Mouse (Mus musculus) lung, embryonic 15.5 days (tissue): ENCODE data around the gene Ablim1. TPM values are rescaled to one million over a fixed set of nuclear protein-coding genes. Genes with fewer than 3 reads are reported as not detected.
A peak's percentile ranks its signal among the peaks of the same experiment; 100 is the strongest.

Source experiments
- ATAC-seq: fragments of 200-750 bp; cut with Nextera tagmentation; 2 replicates; pipeline ENCODE4 v1.8.0; 2017; ENCODE audit warnings: moderate number of reproducible peaks, borderline replicate concordance; ENCODE audit not compliant: low FRiP score, low TSS enrichment; ENCODE audit errors: extremely low read depth
- H3K27ac ChIP-seq: fragments of 300-500 bp; sonication (generic); 2 replicates; pipeline ENCODE4 v1.5.1; 2015; ENCODE audit warnings: moderate library complexity, mild to moderate bottlenecking, inconsistent platforms
- H3K27me3 ChIP-seq: fragments of 300-500 bp; sonication (generic); 2 replicates; pipeline ENCODE4 v1.6.1; 2015; ENCODE audit warnings: inconsistent platforms
- H3K36me3 ChIP-seq: fragments of 300-500 bp; sonication (generic); 2 replicates; pipeline ENCODE4 v1.6.1; 2015; ENCODE audit warnings: inconsistent platforms
- H3K4me1 ChIP-seq: fragments of 300-500 bp; sonication (generic); 2 replicates; pipeline ENCODE4 v1.6.1; 2015; ENCODE audit warnings: inconsistent platforms
- H3K4me2 ChIP-seq: fragments of 300-500 bp; sonication (generic); 2 replicates; pipeline ENCODE4 v1.6.1; 2015; ENCODE audit warnings: inconsistent platforms, mild to moderate bottlenecking, moderate library complexity
- H3K4me3 ChIP-seq: fragments of 300-500 bp; sonication (generic); 2 replicates; pipeline ENCODE4 v1.5.1; 2015; ENCODE audit warnings: mild to moderate bottlenecking, inconsistent platforms
- H3K9ac ChIP-seq: fragments of 300-500 bp; sonication (generic); 2 replicates; pipeline ENCODE4 v1.6.1; 2015; ENCODE audit warnings: inconsistent platforms
- H3K9me3 ChIP-seq: fragments of 300-500 bp; sonication (generic); 2 replicates; pipeline ENCODE4 v1.6.1; 2016; ENCODE audit warnings: inconsistent platforms
- WGBS: fragments of 180-500 bp; shearing (Covaris S2); methylation state at CpG from one replicate; pipeline ENCODE4 v1.1.7; 2015; 5-methylcytosine and 5-hydroxymethylcytosine counted together
- polyA plus RNA-seq: library from polyadenylated mRNA; unstranded; fragments of >200 nt; fragmentation: Nextera tagmentation; extraction: Ambion mirVana; gene quantifications from 2 replicates; pipeline ENCODE4 v1.2.1, GENCODE M21; 2015

Ablim1 gene
- polyA plus RNA-seq, result 39.3 and 48.2 TPM in 2 replicates

GRCm38 (mm10) chr19:57314346-57315012 is at the start of gene Ablim1:
TSS of gene Ablim1 (minus strand) at chr19:57314919.
- Histone ChIP-seq H3K9ac (peak within 1 kb of the TSS; percentile 55), H3K27ac (no peak within 1 kb of the TSS), H3K36me3 (no peaks in the 10 kb centered on the region), H3K9me3 (no peaks in the 10 kb centered on the region), H3K4me1 (peaks cover 12% of the 10 kb centered on the region; the same call in 1 of the 2 replicates), H3K4me2 (peak within 1 kb of the TSS; percentile 92), H3K4me3 (peak within 1 kb of the TSS; percentile 53), H3K27me3 (peaks cover 40% of the 10 kb centered on the region)
- WGBS, result 1% methylated on average over 52 of the region's 52 CpGs
- ATAC-seq, result peak; percentile 70

GRCm38 (mm10) chr19:57363538-57363937 is 48.8 kb upstream of the Ablim1 start:
- no peak overlapping the region for H3K4me3 ChIP-seq
- no peak overlapping the region for H3K27ac ChIP-seq
- no peaks in the 10 kb centered on the region for H3K9me3 ChIP-seq
- H3K4me2 ChIP-seq, result peak overlapping the region; percentile 68
- 0 out of 2 replicates have a peak overlapping the region, but pooled peaks have one; percentile 10 for H3K9ac ChIP-seq
- no peaks in the 10 kb centered on the region for H3K27me3 ChIP-seq
- no peaks in the 10 kb centered on the region for H3K36me3 ChIP-seq
- H3K4me1 ChIP-seq, result peaks cover 71% of the 10 kb centered on the region
- WGBS, result 78% methylated on average over 7 of the region's 7 CpGs
- no peak for ATAC-seq

GRCm38 (mm10) chr19:57363076-57363475 is 48.4 kb upstream of the Ablim1 start:
- WGBS, result 17% methylated on average over 7 of the region's 7 CpGs
- Histone ChIP-seq H3K36me3 (no peaks in the 10 kb centered on the region), H3K4me2 (peak overlapping the region; percentile 68), H3K9ac (0 out of 2 replicates have a peak overlapping the region, but pooled peaks have one; percentile 10), H3K4me3 (peak overlapping the region; percentile 70), H3K4me1 (peaks cover 75% of the 10 kb centered on the region), H3K27me3 (no peaks in the 10 kb centered on the region), H3K9me3 (no peaks in the 10 kb centered on the region), H3K27ac (0 out of 2 replicates have a peak overlapping the region, but pooled peaks have one; percentile 24)
- no peak for ATAC-seq

- H3K4me3 ChIP-seq, result peak overlapping the region; percentile 70
- H3K4me2 ChIP-seq, result peak overlapping the region; percentile 68
- H3K27ac ChIP-seq, result 0 out of 2 replicates have a peak overlapping the region, but pooled peaks have one; percentile 24
- peaks cover 75% of the 10 kb centered on the region for H3K4me1 ChIP-seq
- 33% methylated on average over 5 of the region's 5 CpGs for WGBS
- H3K27me3 ChIP-seq, result no peaks in the 10 kb centered on the region
- no peak for ATAC-seq
- H3K36me3 ChIP-seq, result no peaks in the 10 kb centered on the region
- no peaks in the 10 kb centered on the region for H3K9me3 ChIP-seq
- H3K9ac ChIP-seq, result 0 out of 2 replicates have a peak overlapping the region, but pooled peaks have one; percentile 10
These were observed 47.9 kb upstream of the Ablim1 start for GRCm38 (mm10) chr19:57362586-57362985.

GRCm38 (mm10) chr19:57361939-57362307 is 47.2 kb upstream of the Ablim1 start:
- 7% methylated on average over 3 of the region's 3 CpGs for WGBS
- no peaks in the 10 kb centered on the region for H3K9me3 ChIP-seq
- ATAC-seq, result no peak
- no peaks in the 10 kb centered on the region for H3K36me3 ChIP-seq
- H3K4me3 ChIP-seq, result peak overlapping the region; percentile 70
- H3K4me2 ChIP-seq, result peak overlapping the region; percentile 68
- H3K27me3 ChIP-seq, result no peaks in the 10 kb centered on the region
- peaks cover 68% of the 10 kb centered on the region for H3K4me1 ChIP-seq
- H3K9ac ChIP-seq, result peak overlapping the region; percentile 97
- peak overlapping the region; percentile 97 for H3K27ac ChIP-seq

- peak overlapping the region; percentile 68 for H3K4me2 ChIP-seq
- peak overlapping the region; percentile 97 for H3K27ac ChIP-seq
- peaks cover 64% of the 10 kb centered on the region for H3K4me1 ChIP-seq
- H3K9me3 ChIP-seq, result no peaks in the 10 kb centered on the region
- ATAC-seq, result peak; percentile 60
- peak overlapping the region; percentile 70 for H3K4me3 ChIP-seq
- H3K27me3 ChIP-seq, result no peaks in the 10 kb centered on the region
- under 1% methylated on average over 67 of the region's 78 CpGs for WGBS
- H3K36me3 ChIP-seq, result no peaks in the 10 kb centered on the region
- H3K9ac ChIP-seq, result peak overlapping the region; percentile 97
These were observed 46.6 kb upstream of the Ablim1 start for GRCm38 (mm10) chr19:57361131-57361938.

- Histone ChIP-seq H3K9me3 (no peaks in the 10 kb centered on the region), H3K4me1 (peaks cover 64% of the 10 kb centered on the region)
- WGBS, result 1% methylated on average over 54 of the region's 70 CpGs
These were observed 45.8 kb upstream of the Ablim1 start, which contains the start of gene Fam160b1 for GRCm38 (mm10) chr19:57360341-57361130. TSS of gene Fam160b1 (plus strand) at chr19:57360680.

GRCm38 (mm10) chr19:57359701-57360326 is 45.1 kb upstream of the Ablim1 start:
- Histone ChIP-seq H3K9ac (peak overlapping the region; percentile 23; the same call in 1 of the 2 replicates), H3K27me3 (no peaks in the 10 kb centered on the region), H3K9me3 (no peaks in the 10 kb centered on the region), H3K4me3 (peak overlapping the region; percentile 70), H3K4me2 (peak overlapping the region; percentile 68), H3K4me1 (peaks cover 63% of the 10 kb centered on the region), H3K27ac (peak overlapping the region; percentile 65), H3K36me3 (no peaks in the 10 kb centered on the region)
- 31% methylated on average over 10 of the region's 10 CpGs for WGBS
- ATAC-seq, result no peak

More at GRCm38 (mm10) chr19:57360341-57361130, 45.8 kb upstream of the Ablim1 start, which contains the start of gene Fam160b1:
- Histone ChIP-seq H3K4me2 (peak within 1 kb of the TSS; percentile 68), H3K27me3 (no peaks in the 10 kb centered on the region), H3K27ac (peak within 1 kb of the TSS; percentile 97), H3K9ac (peak within 1 kb of the TSS; percentile 97), H3K36me3 (no peaks in the 10 kb centered on the region), H3K4me3 (peak within 1 kb of the TSS; percentile 70)
- ATAC-seq, result peak; percentile 89

- 77% methylated on average over 20 of the region's 20 CpGs for WGBS
These were observed 44.3 kb upstream of the Ablim1 start for GRCm38 (mm10) chr19:57358836-57359598.

GRCm38 (mm10) chr19:57358322-57358721 is 43.6 kb upstream of the Ablim1 start:
- ATAC-seq, result no peak
- Histone ChIP-seq H3K9ac (no peak overlapping the region), H3K4me1 (peaks cover 50% of the 10 kb centered on the region), H3K27me3 (no peaks in the 10 kb centered on the region), H3K27ac (peak overlapping the region; percentile 65), H3K4me3 (peak overlapping the region; percentile 15; the same call in 1 of the 2 replicates), H3K9me3 (no peaks in the 10 kb centered on the region), H3K4me2 (peak overlapping the region; percentile 68), H3K36me3 (no peaks in the 10 kb centered on the region)
- WGBS, result 38% methylated on average over 12 of the region's 12 CpGs

More at GRCm38 (mm10) chr19:57358836-57359598, 44.3 kb upstream of the Ablim1 start:
- H3K9ac ChIP-seq, result no peak overlapping the region
- peak overlapping the region; percentile 68 for H3K4me2 ChIP-seq
- no peaks in the 10 kb centered on the region for H3K27me3 ChIP-seq
- H3K27ac ChIP-seq, result peak overlapping the region; percentile 65
- peak overlapping the region; percentile 70 for H3K4me3 ChIP-seq
- H3K9me3 ChIP-seq, result no peaks in the 10 kb centered on the region
- H3K4me1 ChIP-seq, result peaks cover 57% of the 10 kb centered on the region
- ATAC-seq, result no peak
- H3K36me3 ChIP-seq, result no peaks in the 10 kb centered on the region
